Comparison of ENCODE assay signal across 8 mouse cellular contexts in the genomic region with DNA sequence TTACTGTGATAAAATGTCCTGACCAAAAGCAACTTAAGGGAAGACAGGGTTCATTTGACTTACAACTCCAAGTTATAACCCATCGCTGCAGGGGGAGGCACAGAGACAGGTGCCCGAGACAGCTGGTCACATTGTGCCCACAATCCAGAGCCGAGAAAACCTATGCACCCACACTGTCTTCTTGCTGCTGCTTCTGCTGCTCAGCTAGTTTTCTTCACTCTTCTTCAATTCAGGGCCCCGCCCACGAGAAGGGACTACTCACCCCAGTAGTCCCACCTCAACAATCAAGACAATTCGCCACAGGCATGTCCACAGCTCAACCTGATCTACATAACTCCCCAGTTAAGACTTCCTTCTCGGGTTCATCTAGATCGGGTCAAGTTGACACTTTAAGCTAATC. TPM values are rescaled to one million over a fixed set of nuclear protein-coding genes. Genes with fewer than 3 reads are reported as not detected.
DNase-seq lines count a peak whose midpoint lies in the region; ATAC-seq and TF ChIP-seq lines count a peak whose summit lies in the region.

A gene (minus strand): TSS at position 214 of the 400 bp plus-strand sequence.

- intact Hi-C loops in left cerebral cortex, postnatal 10 days (cut with DNase I) = no loop called here

- H3K4me3 ChIP-seq in neural tube, embryonic 11.5 days (ENCODE audit: low read depth, low read length) = no peak within 1 kb of the TSS
- no peak within 1 kb of the TSS for H3K4me3 ChIP-seq in small intestine, adult 2 months (ENCODE audit: low read depth, low read length)

- no peak within 1 kb of the TSS for H3K4me2 ChIP-seq in neural tube, embryonic 11.5 days (ENCODE audit: low read depth)

- H3K9ac ChIP-seq in neural tube, embryonic 11.5 days (ENCODE audit: low read length) = no peak within 1 kb of the TSS

- 87% methylated on average over 8 of the region's 8 CpGs for WGBS in neural tube, embryonic 11.5 days
- 79% methylated on average over 8 of the region's 8 CpGs for WGBS in small intestine, adult 2 months

- no peaks in the 10 kb centered on the region for H3K9me3 ChIP-seq in neural tube, embryonic 11.5 days (ENCODE audit: control insufficient read depth, low read length)

- TF ChIP-seq POLR2A in small intestine, adult 2 months (IDR thresholded peaks at IDR 0.05; ENCODE audit: low read depth, low read length) = no peak

- no peaks in the 10 kb centered on the region for H3K27me3 ChIP-seq in neural tube, embryonic 11.5 days (ENCODE audit: control insufficient read depth, insufficient read depth, low read length)
- H3K27me3 ChIP-seq in small intestine, adult 2 months (ENCODE audit: control insufficient read depth, insufficient read depth, low read length) = no peaks in the 10 kb centered on the region

- TF ChIP-seq CTCF in small intestine, adult 2 months (IDR thresholded peaks at IDR 0.05; ENCODE audit: extremely low read depth, insufficient read length, insufficient replicate concordance, low read depth, low read length) = no peak

- no peak for DNase-seq in adrenal gland, adult 18-20 months (ENCODE audit: low spot score in 2 of 2)
- no peak for DNase-seq in adrenal gland, adult (ENCODE audit: inconsistent age in 2 of 2, low spot score in 1 of 2)
- no peak for DNase-seq in neural tube, embryonic 11.5 days (ENCODE audit: low spot score)
- DNase-seq in neural tube, embryonic 10.5 days (ENCODE audit: extremely low spot score, low spot score) = no peak
- no peak for DNase-seq in left cerebral cortex, postnatal 10 days (ENCODE audit: extremely low spot score in 1 of 2, low spot score in 2 of 2)
- no peak for DNase-seq in right cerebral cortex, postnatal 25 days
- no peak for DNase-seq in kidney, postnatal 10 days

- H3K4me1 ChIP-seq in neural tube, embryonic 11.5 days (ENCODE audit: control insufficient read depth, insufficient read depth, low read length) = no peaks in the 10 kb centered on the region
- H3K4me1 ChIP-seq in small intestine, adult 2 months (ENCODE audit: control insufficient read depth, insufficient read depth, insufficient read length, low read length) = peaks cover 31% of the 10 kb centered on the region; the same call in 1 of the 2 replicates

- H3K36me3 ChIP-seq in neural tube, embryonic 11.5 days (ENCODE audit: control insufficient read depth, insufficient read depth, low read length) = no peaks in the 10 kb centered on the region
- H3K36me3 ChIP-seq in small intestine, adult 2 months (ENCODE audit: control insufficient read depth, insufficient read depth, low read length) = no peaks in the 10 kb centered on the region

- no peak for ATAC-seq in neural tube, embryonic 11.5 days (ENCODE audit: insufficient read depth, low FRiP score, low TSS enrichment)

- H3K27ac ChIP-seq in neural tube, embryonic 11.5 days (ENCODE audit: low read depth, low read length) = no peak within 1 kb of the TSS
- H3K27ac ChIP-seq in small intestine, adult 2 months (ENCODE audit: insufficient read depth, low read depth, low read length) = peak within 1 kb of the TSS; percentile 27; the same call in 1 of the 2 replicates

RNA-seq across cellular contexts. Expression of the gene that starts here (rescaled TPM):
- total RNA-seq in adrenal gland, adult 18-20 months (2021) = 10 to 100 TPM; 21.3 to 23.8 TPM
- polyA plus RNA-seq in neural tube, embryonic 11.5 days (2014; fragmentation: Nextera tagmentation; extraction: Ambion mirVana) = 55.5 and 58.4 TPM in 2 replicates
- total RNA-seq in left cerebral cortex, postnatal 10 days (2021) = 10 to 100 TPM; 43.8 to 46.0 TPM
- polyA plus RNA-seq in small intestine, adult 2 months (2012; rRNA removed) = 2.8 TPM in 2 replicates

Comparison
In these comparisons a context has a peak if more than half of its experiments do, and no peak if none do; other contexts are left out.
1. RNA of the gene that starts here (polyA plus RNA-seq): 55.5 to 58.4 TPM in neural tube, embryonic 11.5 days; 2.8 TPM in small intestine, adult 2 months; every median in the first group is over 10 times any median in the second.